15 mouse cellular contexts compared by ENCODE assay signal in the genomic region with DNA sequence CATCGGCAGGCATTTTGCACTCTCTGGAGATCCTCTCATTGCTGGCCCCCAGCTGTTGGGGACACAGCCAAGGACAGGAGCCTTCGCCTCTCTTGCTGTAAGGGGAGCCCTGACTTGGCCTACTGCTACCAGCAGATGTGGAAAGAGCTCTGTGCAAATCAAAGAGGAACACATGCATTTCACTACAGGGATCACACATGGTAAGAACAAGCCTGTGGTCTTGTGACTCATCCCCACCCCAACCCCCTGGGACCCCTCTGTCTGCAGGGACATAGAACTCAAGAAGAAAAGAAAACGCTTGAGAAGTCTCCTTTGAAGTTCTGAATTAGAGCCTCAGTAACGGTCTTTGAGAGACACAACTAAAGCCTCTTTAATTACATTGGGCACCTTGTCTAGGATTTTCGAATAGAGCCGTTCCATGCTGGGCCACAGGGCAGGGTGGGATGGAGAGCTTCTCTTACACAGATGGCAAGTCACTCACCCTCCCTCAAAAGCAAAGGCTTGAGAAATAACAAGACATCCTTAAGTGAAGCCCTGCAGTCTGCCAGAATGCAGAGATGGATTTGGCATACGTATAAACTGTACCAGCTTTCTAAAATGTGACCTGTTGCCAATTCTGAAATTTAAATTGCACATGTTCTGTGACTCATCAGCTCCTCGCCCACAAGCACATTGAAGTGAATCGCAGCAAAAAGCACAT.
A peak's percentile ranks its signal among the peaks of the same experiment; 100 is the strongest.
DNase-seq lines count a peak whose midpoint lies in the region; ATAC-seq and TF ChIP-seq lines count a peak whose summit lies in the region.
"Had no signal": no experiment of that assay in that cellular context is flagged by ENCODE, and none has a peak within 500 bp of the region (broad histone marks: within the 10 kb centered on the region; RNA-seq: fewer than 3 reads in every experiment).

No protein-coding gene starts in this region.

- H3K4me3 ChIP-seq in hindbrain, postnatal 0 days (ENCODE audit: low read length), result no peak overlapping the region
- H3K4me3 ChIP-seq in hindbrain, embryonic 11.5 days (ENCODE audit: low read depth, low read length), result no peak overlapping the region
- H3K4me3 ChIP-seq in forebrain, embryonic 16.5 days (replicated peaks; ENCODE audit: low read length), result no peak overlapping the region
- H3K4me3 ChIP-seq in thymus, adult 2 months (ENCODE audit: control insufficient read depth, insufficient read depth, low read length), result no peak overlapping the region
- H3K4me3 ChIP-seq in gastrocnemius, adult 2 months, result no peak overlapping the region
- H3K4me3 ChIP-seq: embryonic facial prominence, embryonic 15.5 days; neural tube, embryonic 13.5 days had no signal

- no peak overlapping the region for H3K9ac ChIP-seq in hindbrain, postnatal 0 days (replicated peaks; ENCODE audit: low read length)
- H3K9ac ChIP-seq in hindbrain, embryonic 11.5 days (ENCODE audit: low read depth, low read length), result no peak overlapping the region
- no peak overlapping the region for H3K9ac ChIP-seq in forebrain, embryonic 16.5 days (replicated peaks; ENCODE audit: low read depth, low read length)
- H3K9ac ChIP-seq: embryonic facial prominence, embryonic 15.5 days; liver, embryonic 14.5 days; neural tube, embryonic 13.5 days had no signal

- H3K36me3 ChIP-seq in hindbrain, postnatal 0 days (ENCODE audit: insufficient read depth, low read length), result no peaks in the 10 kb centered on the region
- no peaks in the 10 kb centered on the region for H3K36me3 ChIP-seq in hindbrain, embryonic 11.5 days (ENCODE audit: control insufficient read depth, insufficient read depth, low read length)
- no peaks in the 10 kb centered on the region for H3K36me3 ChIP-seq in forebrain, embryonic 16.5 days (ENCODE audit: control insufficient read depth, insufficient read depth)
- H3K36me3 ChIP-seq in thymus, adult 2 months (ENCODE audit: control insufficient read depth, insufficient read depth, low read length), result no peaks in the 10 kb centered on the region
- H3K36me3 ChIP-seq: embryonic facial prominence, embryonic 15.5 days; neural tube, embryonic 13.5 days had no signal

- H3K4me2 ChIP-seq in hindbrain, postnatal 0 days (ENCODE audit: low read depth, low read length), result no peak overlapping the region
- no peak overlapping the region for H3K4me2 ChIP-seq in hindbrain, embryonic 11.5 days (replicated peaks; ENCODE audit: low read depth, low read length)
- H3K4me2 ChIP-seq in forebrain, embryonic 16.5 days (ENCODE audit: low read length), result no peak overlapping the region
- H3K4me2 ChIP-seq: embryonic facial prominence, embryonic 15.5 days; neural tube, embryonic 13.5 days had no signal

- no peaks in the 10 kb centered on the region for H3K27me3 ChIP-seq in hindbrain, postnatal 0 days (ENCODE audit: insufficient read depth, low read length)
- H3K27me3 ChIP-seq in hindbrain, embryonic 11.5 days (ENCODE audit: control insufficient read depth, insufficient read depth, low read length), result no peaks in the 10 kb centered on the region
- H3K27me3 ChIP-seq in forebrain, embryonic 16.5 days (replicated peaks; ENCODE audit: control insufficient read depth, insufficient read depth, low read length), result no peaks in the 10 kb centered on the region
- H3K27me3 ChIP-seq in thymus, adult 2 months (ENCODE audit: control insufficient read depth, insufficient read depth, low read length), result no peaks in the 10 kb centered on the region
- H3K27me3 ChIP-seq: embryonic facial prominence, embryonic 15.5 days; neural tube, embryonic 13.5 days had no signal

- peak; percentile 18 for DNase-seq in hindbrain, postnatal 0 days (ENCODE audit: low spot score)
- no peak for DNase-seq in hindbrain, embryonic 11.5 days (ENCODE audit: low spot score)
- peak; percentile 39 to 64 for DNase-seq in layer of hippocampus, postnatal 14 days (ENCODE audit: low spot score in 2 of 2)
- peak; percentile 51 to 78 for DNase-seq in right cerebral cortex, postnatal 36 days (ENCODE audit: low spot score in 2 of 2)
- no peak for DNase-seq in thymus, adult 2 months
- DNase-seq in gastrocnemius, adult 2 months, result no peak
- no peak for DNase-seq in gastrocnemius, postnatal 10 days
- DNase-seq: adrenal gland, postnatal 36 days; cerebellum, adult 9-11 months; heart, postnatal 36 days; kidney, adult 11 months had no signal

- WGBS in hindbrain, postnatal 0 days, result 42% methylated on average over 9 of the region's 9 CpGs
- 63% methylated on average over 9 of the region's 9 CpGs for WGBS in hindbrain, embryonic 11.5 days
- WGBS in forebrain, embryonic 16.5 days, result 26% methylated on average over 9 of the region's 9 CpGs
- WGBS in thymus, adult 2 months, result 65% methylated on average over 9 of the region's 9 CpGs

- no peaks in the 10 kb centered on the region for H3K4me1 ChIP-seq in hindbrain, postnatal 0 days (ENCODE audit: insufficient read depth, low read length)
- no peaks in the 10 kb centered on the region for H3K4me1 ChIP-seq in hindbrain, embryonic 11.5 days (replicated peaks; ENCODE audit: control insufficient read depth, insufficient read depth, low read length)
- peaks cover 11% of the 10 kb centered on the region for H3K4me1 ChIP-seq in forebrain, embryonic 16.5 days (replicated peaks; ENCODE audit: control insufficient read depth, insufficient read depth, low read length)
- H3K4me1 ChIP-seq in thymus, adult 2 months (replicated peaks; ENCODE audit: control insufficient read depth, insufficient read depth, low read length), result no peaks in the 10 kb centered on the region
- H3K4me1 ChIP-seq: embryonic facial prominence, embryonic 15.5 days; neural tube, embryonic 13.5 days had no signal

- no peak for TF ChIP-seq CTCF in hindbrain, postnatal 0 days (IDR thresholded peaks at IDR 0.05; ENCODE audit: low read depth)
- no peak for TF ChIP-seq CTCF in thymus, adult 2 months (IDR thresholded peaks at IDR 0.05; ENCODE audit: borderline replicate concordance, control insufficient read depth, extremely low read depth, insufficient read depth, low read length, poor library complexity)
- TF ChIP-seq CTCF in gastrocnemius, adult 2 months (IDR thresholded peaks at IDR 0.05), result no peak

- intact Hi-C loops in gastrocnemius, adult 2 months (cut with DNase I), result no loop called here

- no peak overlapping the region for H3K27ac ChIP-seq in hindbrain, postnatal 0 days
- no peak overlapping the region for H3K27ac ChIP-seq in hindbrain, embryonic 11.5 days (ENCODE audit: low read depth, low read length)
- H3K27ac ChIP-seq in forebrain, embryonic 16.5 days (ENCODE audit: low read length), result peak overlapping the region; percentile 53
- no peak overlapping the region for H3K27ac ChIP-seq in thymus, adult 2 months (ENCODE audit: control insufficient read depth, insufficient read depth, low read length)
- no peak overlapping the region for H3K27ac ChIP-seq in gastrocnemius, adult 2 months
- H3K27ac ChIP-seq: embryonic facial prominence, embryonic 15.5 days; liver, embryonic 14.5 days; neural tube, embryonic 13.5 days had no signal

- no peak for ATAC-seq in hindbrain, postnatal 0 days
- no peak for ATAC-seq in hindbrain, embryonic 11.5 days (ENCODE audit: low FRiP score)
- peak; percentile 88 for ATAC-seq in forebrain, embryonic 16.5 days

- TF ChIP-seq POLR2A in thymus, adult 2 months (IDR thresholded peaks at IDR 0.05; ENCODE audit: control insufficient read depth, extremely low read depth, insufficient read depth, low read length, poor library complexity), result no peak

- H3K9me3 ChIP-seq in hindbrain, postnatal 0 days (ENCODE audit: low read length), result no peaks in the 10 kb centered on the region
- no peaks in the 10 kb centered on the region for H3K9me3 ChIP-seq in hindbrain, embryonic 11.5 days (ENCODE audit: control insufficient read depth, low read length)
- no peaks in the 10 kb centered on the region for H3K9me3 ChIP-seq in forebrain, embryonic 16.5 days (ENCODE audit: control insufficient read depth, low read length)
- H3K9me3 ChIP-seq: embryonic facial prominence, embryonic 15.5 days; neural tube, embryonic 13.5 days had no signal

Comparison
In these comparisons a context has a peak if more than half of its experiments do, and no peak if none do; other contexts are left out.
1. DNase-seq: peak in hindbrain, postnatal 0 days (single experiment), layer of hippocampus, postnatal 14 days (2 of 2) and right cerebral cortex, postnatal 36 days (2 of 2); none in hindbrain, embryonic 11.5 days (single experiment), thymus, adult 2 months (single experiment), gastrocnemius, adult 2 months (single experiment) and gastrocnemius, postnatal 10 days (single experiment).